Mouse (Mus musculus): ENCODE results near the gene Tango6. TPM values are rescaled to one million over a fixed set of nuclear protein-coding genes. Genes with fewer than 3 reads are reported as not detected.

The Tango6 gene
- polyA plus RNA-seq, 1 experiment = 5.2 TPM

DNA sequence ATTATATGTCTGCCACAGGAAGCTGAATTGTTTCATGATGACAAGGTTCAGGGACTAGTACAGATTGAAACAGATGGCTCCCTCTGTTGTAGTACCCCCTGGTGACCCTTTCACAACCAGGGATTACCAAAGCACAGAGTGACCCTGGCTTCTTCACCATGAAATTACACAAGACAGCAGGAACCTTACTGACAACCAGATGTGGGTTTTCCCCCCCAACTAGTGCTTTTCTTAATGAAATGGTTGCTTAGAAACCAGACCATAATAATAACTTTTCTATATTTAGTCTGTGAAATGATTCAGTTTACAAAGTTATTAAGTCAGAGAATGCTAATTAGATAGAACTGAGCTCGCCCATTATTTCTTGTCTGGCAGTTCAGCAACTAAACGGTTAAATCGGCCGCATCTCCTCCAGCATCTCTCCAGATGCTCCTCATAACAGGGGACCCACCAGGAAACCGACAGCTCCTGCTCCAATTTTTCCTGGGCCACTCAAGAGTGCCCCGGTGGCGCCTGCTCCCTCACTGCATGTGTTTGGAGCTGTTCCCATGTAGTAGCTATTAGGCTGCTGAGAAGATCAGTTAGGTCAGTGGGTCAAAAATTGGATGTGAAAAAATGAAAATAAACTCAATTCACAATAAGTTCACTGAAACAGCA is 79.1 kb downstream of the Tango6 start:
- peak; percentile 66 for DNase-seq (ENCODE audit: low read depth)
- no peak for TF ChIP-seq CTCF (IDR thresholded peaks at IDR 0.05; ENCODE audit: borderline replicate concordance, extremely low read depth, insufficient read depth, insufficient read length)
- TF ChIP-seq POLR2A (IDR thresholded peaks at IDR 0.05; ENCODE audit: borderline replicate concordance, extremely low read depth, insufficient read depth, insufficient read length, poor library complexity, severe bottlenecking) = no peak

DNA sequence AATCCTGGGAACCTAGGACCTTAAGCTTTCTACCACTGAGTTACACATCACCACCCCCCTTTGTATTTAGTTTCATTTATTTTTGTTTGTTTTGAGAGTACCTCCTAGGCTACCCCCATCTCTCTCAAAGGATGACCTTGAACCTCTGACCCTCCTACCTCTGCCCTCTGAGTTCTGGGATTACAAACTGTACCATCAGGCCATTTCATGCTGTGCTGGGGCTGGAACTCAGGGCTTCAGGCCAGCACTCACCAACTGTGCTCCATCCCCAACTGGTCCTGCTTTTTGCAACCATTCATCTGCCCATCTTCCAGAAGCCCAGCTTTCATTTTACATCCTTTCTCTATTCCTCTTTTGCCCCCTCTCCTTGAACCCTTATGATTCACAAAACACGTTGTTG is 81.7 kb downstream of the Tango6 start:
- no peak for DNase-seq (ENCODE audit: low read depth)
- TF ChIP-seq CTCF (IDR thresholded peaks at IDR 0.05; ENCODE audit: borderline replicate concordance, extremely low read depth, insufficient read depth, insufficient read length) = no peak
- TF ChIP-seq POLR2A (IDR thresholded peaks at IDR 0.05; ENCODE audit: borderline replicate concordance, extremely low read depth, insufficient read depth, insufficient read length, poor library complexity, severe bottlenecking) = no peak

DNA sequence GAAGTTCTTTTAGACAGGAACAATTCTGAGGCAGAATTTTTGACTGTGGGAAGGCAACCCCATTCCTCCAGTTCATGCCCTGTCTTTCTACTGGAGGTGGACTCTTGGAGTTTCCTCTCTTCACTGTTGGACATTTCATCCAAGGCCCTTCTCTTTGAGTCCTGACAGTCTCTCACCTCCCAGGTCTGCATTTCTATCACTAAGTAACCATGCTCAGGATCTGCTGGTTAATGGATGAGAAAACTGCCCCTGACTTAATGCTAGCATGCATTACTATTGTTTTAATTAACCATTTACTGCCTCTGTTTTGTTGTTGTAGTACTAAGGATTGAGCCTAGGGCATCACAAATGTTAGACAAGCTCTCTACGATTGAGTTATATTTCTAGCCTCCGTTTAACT is 82.7 kb downstream of the Tango6 start:
- TF ChIP-seq CTCF (IDR thresholded peaks at IDR 0.05; ENCODE audit: borderline replicate concordance, extremely low read depth, insufficient read depth, insufficient read length) (no peak), POLR2A (IDR thresholded peaks at IDR 0.05; ENCODE audit: borderline replicate concordance, extremely low read depth, insufficient read depth, insufficient read length, poor library complexity, severe bottlenecking) (no peak)
- DNase-seq (ENCODE audit: low read depth) = no peak

DNA sequence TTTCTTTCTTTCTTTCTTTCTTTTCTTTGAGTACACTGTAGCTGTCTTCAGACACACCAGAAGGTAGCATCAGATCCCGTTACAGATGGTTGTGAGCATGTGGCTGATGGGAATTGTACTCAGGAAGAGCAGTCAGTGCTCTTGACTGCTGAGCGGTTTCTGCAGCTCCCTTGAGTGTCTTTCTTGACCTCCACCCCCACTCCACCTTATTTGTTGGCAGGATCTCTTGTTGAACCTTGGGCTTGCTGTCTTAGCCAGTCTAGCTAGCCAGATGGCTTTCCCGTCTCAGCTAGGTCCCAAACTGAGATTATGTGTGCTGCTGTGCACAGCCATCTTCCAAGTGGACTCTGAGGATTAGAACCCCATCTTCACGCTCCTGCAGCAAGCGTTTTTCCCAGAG is 83.9 kb downstream of the Tango6 start:
- TF ChIP-seq CTCF (IDR thresholded peaks at IDR 0.05; ENCODE audit: borderline replicate concordance, extremely low read depth, insufficient read depth, insufficient read length) (no peak), POLR2A (IDR thresholded peaks at IDR 0.05; ENCODE audit: borderline replicate concordance, extremely low read depth, insufficient read depth, insufficient read length, poor library complexity, severe bottlenecking) (no peak)
- no peak for DNase-seq (ENCODE audit: low read depth)

DNA sequence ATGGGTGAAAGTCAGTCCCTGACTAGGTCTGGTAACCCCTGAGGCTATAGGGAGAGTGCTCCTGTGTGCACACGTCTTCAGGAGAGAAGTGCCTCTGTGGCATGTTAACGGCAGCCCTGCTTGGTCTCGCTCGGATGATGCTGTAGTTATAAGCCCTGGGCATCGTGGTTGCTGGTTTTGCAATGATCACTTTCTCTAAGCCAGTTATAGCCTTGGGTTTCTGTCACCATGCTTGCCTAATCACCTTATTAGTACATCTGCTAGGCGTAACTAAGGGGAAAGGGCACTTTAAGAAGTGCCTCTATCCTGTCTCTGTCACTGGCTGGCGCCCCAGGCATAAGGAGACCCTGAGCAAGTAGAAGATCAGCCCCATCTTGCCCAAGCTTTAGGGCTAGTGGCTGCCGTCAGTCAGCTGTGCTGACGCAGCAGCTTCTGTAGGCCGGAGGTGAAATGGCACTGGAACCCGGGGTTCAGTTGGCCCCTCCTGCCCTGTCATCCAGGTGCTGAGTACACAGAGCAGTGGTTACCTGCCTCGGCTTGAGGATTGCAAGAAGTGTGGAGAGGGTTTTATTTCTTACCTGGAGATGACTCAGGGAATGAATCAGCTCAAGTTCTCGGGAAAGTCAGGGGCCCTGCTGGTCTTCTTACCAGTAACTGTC is 86.4 kb downstream of the Tango6 start:
- TF ChIP-seq POLR2A (IDR thresholded peaks at IDR 0.05; ENCODE audit: borderline replicate concordance, extremely low read depth, insufficient read depth, insufficient read length, poor library complexity, severe bottlenecking) (no peak), CTCF (IDR thresholded peaks at IDR 0.05; ENCODE audit: borderline replicate concordance, extremely low read depth, insufficient read depth, insufficient read length) (no peak)
- DNase-seq (ENCODE audit: low read depth) = no peak

DNA sequence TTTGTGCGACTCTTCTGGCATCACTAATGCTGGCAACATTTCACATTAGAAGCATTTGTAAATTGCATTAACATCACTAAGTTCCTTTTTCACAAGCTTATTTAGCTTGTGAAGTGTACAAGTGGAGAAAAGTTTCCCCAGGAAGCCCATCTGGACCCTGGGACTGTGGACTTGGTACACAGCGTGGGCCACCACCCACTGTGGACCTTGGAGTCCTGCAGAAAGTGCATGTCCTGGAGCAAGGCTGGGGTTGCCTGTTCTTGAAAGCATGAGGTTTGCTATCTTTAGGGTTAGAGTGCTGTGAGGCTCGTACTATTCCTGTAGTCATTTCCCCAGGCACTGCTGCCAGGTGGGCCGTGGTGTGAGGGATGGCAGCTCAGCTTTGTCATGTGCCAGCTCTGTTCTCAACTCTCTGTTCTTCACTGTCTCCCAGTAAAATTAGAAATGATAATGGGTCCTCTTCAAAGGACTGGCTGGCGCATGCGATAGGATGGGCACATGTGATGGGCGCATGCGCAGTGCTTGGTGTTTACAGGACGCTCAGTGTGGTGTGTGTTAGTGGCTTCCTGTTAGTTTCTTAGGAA is 87.8 kb downstream of the Tango6 start:
- TF ChIP-seq POLR2A (IDR thresholded peaks at IDR 0.05; ENCODE audit: borderline replicate concordance, extremely low read depth, insufficient read depth, insufficient read length, poor library complexity, severe bottlenecking) (no peak), CTCF (IDR thresholded peaks at IDR 0.05; ENCODE audit: borderline replicate concordance, extremely low read depth, insufficient read depth, insufficient read length) (no peak)
- no peak for DNase-seq (ENCODE audit: low read depth)

DNA sequence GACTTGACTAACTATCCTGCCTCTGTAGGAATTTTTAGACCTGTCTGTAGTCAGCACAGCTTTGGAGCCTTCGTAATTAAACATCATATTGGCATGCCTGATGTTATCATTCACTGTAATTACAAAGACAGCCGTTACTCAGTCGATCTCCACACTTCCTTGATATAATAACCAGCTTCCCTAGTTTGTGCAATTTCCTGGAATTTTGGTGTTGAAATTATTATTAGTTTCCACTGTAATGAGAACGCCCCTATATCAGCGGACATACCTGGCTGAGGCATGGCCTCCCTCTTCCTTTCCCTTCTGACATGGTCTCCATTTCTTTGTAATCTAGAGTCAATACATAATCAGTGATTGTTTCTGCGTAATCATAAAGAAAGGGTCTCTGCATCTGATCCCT is 89.2 kb downstream of the Tango6 start:
- TF ChIP-seq POLR2A (IDR thresholded peaks at IDR 0.05; ENCODE audit: borderline replicate concordance, extremely low read depth, insufficient read depth, insufficient read length, poor library complexity, severe bottlenecking) = no peak
- no peak for TF ChIP-seq CTCF (IDR thresholded peaks at IDR 0.05; ENCODE audit: borderline replicate concordance, extremely low read depth, insufficient read depth, insufficient read length)

DNA sequence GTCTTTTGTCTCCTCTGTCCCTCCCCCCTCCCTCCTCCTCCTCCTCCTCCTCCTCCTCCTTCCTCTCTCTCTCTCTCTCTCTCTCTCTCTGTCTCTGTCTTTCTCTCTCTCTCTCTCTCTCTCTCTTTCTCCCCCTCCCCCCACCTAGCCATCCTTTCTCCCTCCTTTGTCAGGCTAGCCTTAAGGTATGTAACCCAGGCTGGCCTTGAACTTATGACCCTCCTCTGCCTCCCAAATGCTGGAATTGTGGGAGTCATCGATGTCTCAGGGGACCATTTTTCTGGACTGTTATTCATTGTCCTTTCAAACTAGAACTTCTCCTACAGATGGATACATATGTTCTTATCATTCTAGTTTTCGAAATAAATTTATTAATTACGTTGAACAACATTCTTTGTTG is 89.6 kb downstream of the Tango6 start:
- no peak for DNase-seq (ENCODE audit: low read depth)
- TF ChIP-seq POLR2A (IDR thresholded peaks at IDR 0.05; ENCODE audit: borderline replicate concordance, extremely low read depth, insufficient read depth, insufficient read length, poor library complexity, severe bottlenecking) (no peak), CTCF (IDR thresholded peaks at IDR 0.05; ENCODE audit: borderline replicate concordance, extremely low read depth, insufficient read depth, insufficient read length) (no peak)

More for the DNA sequence above, 89.2 kb downstream of the Tango6 start:
- DNase-seq (ENCODE audit: low read depth) = no peak

DNA sequence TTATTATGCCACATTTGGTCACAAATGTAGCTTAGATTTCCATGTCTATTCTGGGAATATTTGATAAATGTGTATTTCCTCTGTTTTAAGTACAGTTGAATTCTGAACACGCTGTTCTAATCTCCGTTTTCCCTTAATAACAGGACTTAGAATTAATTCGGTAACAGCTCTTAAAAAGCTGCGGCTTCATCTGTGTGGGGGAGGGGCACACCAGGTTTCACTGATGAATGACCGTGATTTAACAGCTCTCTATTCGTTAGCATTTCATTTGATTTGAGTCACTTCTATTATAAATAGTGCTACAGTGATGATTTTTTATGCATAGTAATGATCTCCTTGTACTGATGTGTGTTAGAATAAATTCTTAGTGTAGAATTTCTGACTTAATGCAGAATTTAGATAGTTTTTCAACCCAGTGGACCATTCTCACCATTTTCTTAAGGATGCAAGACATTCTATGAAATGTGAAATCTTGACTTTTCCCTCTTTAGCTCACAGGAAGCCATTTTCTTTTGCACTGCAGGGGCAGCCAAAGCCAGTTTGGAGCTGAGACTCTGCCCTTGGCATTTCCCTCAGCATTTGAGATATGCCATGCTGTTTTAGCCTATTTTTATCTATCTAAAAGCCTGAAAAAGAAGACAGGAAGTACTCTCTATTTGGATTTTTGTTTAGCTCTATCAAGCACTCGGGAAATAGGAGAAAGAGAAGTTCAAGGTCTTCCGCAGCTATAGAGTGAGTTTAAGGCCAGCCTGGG is 91.9 kb downstream of the Tango6 start:
- no peak for TF ChIP-seq POLR2A (IDR thresholded peaks at IDR 0.05; ENCODE audit: borderline replicate concordance, extremely low read depth, insufficient read depth, insufficient read length, poor library complexity, severe bottlenecking)
- TF ChIP-seq CTCF (IDR thresholded peaks at IDR 0.05; ENCODE audit: borderline replicate concordance, extremely low read depth, insufficient read depth, insufficient read length) = no peak
- DNase-seq (ENCODE audit: low read depth) = peak; percentile 75

DNA sequence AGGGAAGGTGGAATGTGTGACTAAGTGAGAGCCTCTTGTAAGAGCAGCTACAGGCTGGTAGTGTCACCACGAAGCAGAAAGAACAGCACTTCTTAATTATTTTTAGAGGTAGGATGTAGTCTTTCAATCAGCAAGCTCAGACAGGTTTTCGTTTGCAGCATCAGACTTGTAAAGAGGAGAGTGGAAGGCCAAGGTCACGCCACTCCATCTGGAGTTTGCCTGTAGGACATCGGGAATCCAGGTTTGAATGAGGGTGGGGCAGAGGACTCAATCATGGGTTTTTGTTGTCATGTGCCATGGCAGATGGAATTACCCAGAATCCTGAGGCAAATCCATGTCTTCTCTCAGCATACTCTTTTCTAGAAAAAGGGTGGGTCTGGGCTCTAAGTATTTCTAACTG is 106.8 kb downstream of the Tango6 start:
- no peak for DNase-seq (ENCODE audit: low read depth)
- no peak for TF ChIP-seq POLR2A (IDR thresholded peaks at IDR 0.05; ENCODE audit: borderline replicate concordance, extremely low read depth, insufficient read depth, insufficient read length, poor library complexity, severe bottlenecking)
- TF ChIP-seq CTCF (IDR thresholded peaks at IDR 0.05; ENCODE audit: borderline replicate concordance, extremely low read depth, insufficient read depth, insufficient read length) = no peak

DNA sequence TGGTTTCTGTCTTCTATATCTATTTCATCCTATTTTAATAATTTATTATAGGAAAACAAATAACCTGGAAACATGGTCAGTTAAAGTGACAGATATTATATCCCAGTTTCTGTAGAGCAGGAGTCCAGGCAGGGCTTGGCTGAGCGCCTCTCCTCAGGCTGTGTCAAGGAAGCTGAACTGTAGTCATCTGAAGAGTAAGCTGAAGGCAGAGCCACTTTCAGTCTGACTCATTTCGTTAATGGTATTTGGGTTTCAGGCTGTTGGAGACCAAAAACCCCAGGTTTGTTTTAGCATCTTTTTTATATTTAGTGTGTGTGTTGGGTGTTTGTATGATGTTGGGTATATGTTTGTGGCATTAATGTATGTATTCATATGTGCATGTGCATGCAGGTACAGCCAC is 112.0 kb downstream of the Tango6 start:
- DNase-seq (ENCODE audit: low read depth) = no peak
- TF ChIP-seq CTCF (IDR thresholded peaks at IDR 0.05; ENCODE audit: borderline replicate concordance, extremely low read depth, insufficient read depth, insufficient read length) = no peak
- no peak for TF ChIP-seq POLR2A (IDR thresholded peaks at IDR 0.05; ENCODE audit: borderline replicate concordance, extremely low read depth, insufficient read depth, insufficient read length, poor library complexity, severe bottlenecking)

Measured in brain, embryonic 14.5 days (tissue).